Mouse (Mus musculus) adrenal gland, postnatal 36 days (tissue): ENCODE data around the gene Wfdc3. TPM values are rescaled to one million over a fixed set of nuclear protein-coding genes. Genes with fewer than 3 reads are reported as not detected.
"Not testable (repeated sequence)": the region's sequence is repeated elsewhere in the genome, so short reads cannot be mapped to it uniquely, and the experiment has no call there.

ENCODE experiments used
- DNase-seq, 2 experiments: peaks; one replicate each; pipeline ENCODE4 v3.0.0; 2021; ENCODE audit warnings: mixed read lengths in 1 of 2
- total RNA-seq, 2 experiments: library from RNA; stranded (reverse); gene quantifications; 2 replicates each; pipeline ENCODE4 v1.2.3; 2021

The Wfdc3 gene
- total RNA-seq, 2 experiments from 2014 or later, result 0.26 to 0.36 TPM

- DNase-seq, result no peak
Measured at GRCm38 (mm10) chr2:164737377-164738090, 8.2 kb downstream of the Wfdc3 start.

DNA sequence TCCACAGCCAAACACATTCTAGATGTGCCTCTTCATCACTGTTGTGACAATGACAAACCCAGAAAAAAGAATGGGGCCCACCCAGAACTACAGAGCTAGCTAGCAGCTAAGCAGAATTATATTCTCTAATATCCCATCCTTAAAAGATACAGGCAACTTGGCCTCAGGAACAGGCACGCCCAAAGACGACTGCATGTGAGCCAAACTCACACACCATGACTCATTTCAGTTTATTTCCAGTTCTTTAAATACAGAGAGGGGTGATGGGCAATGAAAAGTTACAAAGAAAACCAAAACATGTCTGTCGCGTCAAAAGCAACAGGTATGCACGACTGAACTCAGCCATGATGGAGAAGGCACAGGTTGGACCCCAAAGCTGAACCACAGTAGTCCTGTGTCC, 10.3 kb downstream of the Wfdc3 start:
- DNase-seq, result no peak

GRCm38 (mm10) chr2:164734839-164735238, 10.9 kb downstream of the Wfdc3 start:
- no peak for DNase-seq

GRCm38 (mm10) chr2:164733259-164733658, 12.5 kb downstream of the Wfdc3 start:
- DNase-seq, result no peak

DNA sequence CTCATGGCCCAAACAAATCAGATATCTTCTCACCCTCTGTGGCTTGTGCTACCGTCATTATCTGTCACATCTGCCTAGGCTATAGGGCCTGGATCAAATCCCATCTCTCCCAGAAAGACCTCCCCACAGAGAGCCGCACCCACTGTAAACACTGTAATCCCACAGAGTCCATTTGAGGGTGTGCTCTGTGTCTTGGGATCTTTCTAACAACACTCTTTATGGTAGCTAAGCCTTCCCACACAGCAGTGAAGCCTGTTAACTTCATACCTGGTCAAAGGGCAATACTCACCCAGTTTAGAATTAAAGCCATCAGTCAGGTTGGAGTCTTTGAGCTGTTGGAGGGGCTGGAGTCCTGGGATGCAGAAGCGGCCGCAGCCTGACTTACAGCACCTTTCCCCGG, 14.0 kb downstream of the Wfdc3 start:
- DNase-seq, result no peak

DNA sequence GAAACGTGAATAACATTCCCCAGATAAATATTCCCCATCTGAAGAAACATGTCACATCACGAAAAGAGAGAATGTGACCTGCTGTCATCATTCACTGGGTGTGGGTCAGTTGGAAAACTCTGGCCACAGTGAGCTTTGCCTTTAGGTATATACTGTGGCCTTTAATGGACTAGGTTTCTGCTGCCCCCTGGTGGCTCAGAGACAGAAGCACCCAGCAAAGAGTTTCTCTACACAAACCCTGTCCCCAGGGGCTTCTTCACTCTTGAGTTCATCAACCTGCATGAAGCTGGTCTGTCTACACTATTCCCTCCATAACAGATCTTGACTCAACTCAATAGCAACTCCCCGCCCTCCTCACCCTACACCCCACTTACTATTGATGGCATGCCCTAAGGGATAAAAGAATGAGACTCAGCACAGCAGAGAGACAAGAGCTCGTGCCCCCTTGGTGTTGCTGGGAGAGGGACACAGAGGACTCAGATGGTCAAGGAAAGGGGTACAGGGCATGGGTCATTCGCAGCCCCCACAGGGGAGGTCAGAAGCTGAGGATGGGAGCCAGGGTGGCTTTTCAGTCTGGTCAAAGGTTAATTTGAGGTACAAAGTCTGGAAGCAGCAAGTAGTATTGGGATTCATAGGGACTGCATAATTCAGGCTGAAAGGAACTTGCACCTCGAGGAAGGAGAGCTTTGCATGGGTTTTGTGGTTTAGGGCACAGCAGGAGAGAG, 19.7 kb downstream of the Wfdc3 start:
- peak; percentile 74 to 84 for DNase-seq

DNA sequence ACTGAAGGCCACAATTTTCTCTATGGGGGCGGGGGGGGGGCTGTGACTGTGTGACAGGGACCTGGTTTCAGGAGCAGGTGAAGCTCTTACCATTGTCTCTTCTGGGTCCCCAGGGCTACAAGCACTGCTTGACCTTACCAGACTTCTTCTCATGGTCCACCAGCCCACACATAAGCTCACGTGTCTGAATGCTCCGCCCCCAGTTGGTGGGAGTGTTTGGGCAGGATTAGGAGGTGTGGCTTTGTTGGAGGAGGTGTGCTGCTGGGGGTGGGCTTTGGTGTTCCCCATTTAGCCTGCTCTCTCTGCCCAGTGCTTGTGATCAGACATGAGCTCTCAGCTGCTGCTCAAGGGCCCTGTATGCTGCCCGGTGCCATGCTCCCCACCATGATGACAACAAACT, 22.5 kb downstream of the Wfdc3 start:
- no peak for DNase-seq

DNA sequence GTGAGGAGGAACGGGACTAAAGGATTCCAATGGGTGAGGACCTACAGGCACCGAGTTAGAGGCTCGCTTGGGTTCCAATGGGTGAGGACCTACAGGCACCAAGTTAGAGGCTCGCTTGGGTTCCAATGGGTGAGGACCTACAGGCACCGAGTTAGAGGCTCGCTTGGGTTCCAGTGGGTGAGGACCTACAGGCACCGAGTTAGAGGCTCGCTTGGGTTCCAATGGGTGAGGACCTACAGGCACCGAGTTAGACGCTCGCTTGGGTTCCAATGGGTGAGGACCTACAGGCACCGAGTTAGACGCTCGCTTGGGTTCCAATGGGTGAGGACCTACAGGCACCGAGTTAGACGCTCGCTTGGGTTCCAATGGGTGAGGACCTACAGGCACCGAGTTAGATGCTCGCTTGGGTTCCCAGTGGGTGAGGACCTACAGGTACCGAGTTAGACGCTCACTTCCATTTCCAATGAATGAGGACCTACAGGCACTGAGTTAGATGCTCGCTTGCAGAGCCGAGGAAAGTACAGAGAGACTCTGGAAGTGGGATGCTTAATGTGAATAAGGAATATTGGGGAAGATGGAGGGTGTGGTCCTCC, 29.4 kb downstream of the Wfdc3 start:
- DNase-seq, result not testable (repeated sequence)

DNA sequence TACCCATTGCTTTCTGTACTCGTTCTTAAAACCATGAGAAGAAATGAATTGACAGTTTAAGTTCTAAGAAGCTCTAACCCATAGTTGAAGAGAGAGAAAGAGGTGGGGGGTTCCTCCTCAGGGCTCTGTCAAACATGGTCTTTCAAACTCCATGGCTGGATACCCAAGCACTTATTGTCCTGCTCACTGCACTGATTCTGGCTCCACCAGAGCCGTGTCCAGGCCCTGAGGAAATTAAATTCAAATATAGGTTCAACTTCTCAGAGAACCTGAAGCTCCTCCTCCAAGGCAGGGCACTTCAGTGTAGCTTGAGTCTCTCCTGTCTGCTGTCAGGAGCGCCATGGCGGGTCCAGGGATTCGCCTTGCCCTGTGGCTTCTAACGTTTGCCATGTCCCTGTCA, 30.7 kb downstream of the Wfdc3 start, which contains the start of gene Spint5:
Spint5 (plus strand) TSS at position 301 of the 400 bp plus-strand sequence.
- DNase-seq, result no peak

- no peak for DNase-seq
Measured at GRCm38 (mm10) chr2:164705991-164706390, 39.7 kb downstream of the Wfdc3 start.

DNA sequence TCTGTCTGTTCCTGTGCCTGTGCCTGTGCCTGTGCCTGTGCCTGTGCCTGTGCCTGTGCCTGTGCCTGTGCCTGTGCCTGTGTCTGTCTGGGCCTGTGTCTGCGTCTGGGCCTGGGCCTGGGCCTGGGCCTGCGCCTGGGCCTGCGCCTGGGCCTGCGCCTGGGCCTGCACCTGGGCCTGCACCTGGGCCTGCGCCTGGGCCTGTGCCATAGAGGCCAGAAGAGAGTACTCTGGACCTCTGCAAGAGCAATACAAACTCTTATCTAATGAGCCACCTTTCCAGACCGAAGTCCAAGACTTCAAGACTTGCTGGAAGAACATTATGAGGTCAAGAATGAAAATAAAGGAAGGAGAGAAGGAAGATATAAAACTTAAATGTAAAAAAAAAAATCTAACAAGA, 40.4 kb downstream of the Wfdc3 start:
- DNase-seq, result no peak

- DNase-seq, result no peak
Measured at GRCm38 (mm10) chr2:164704235-164704634, 41.5 kb downstream of the Wfdc3 start.

GRCm38 (mm10) chr2:164701761-164702160, 44.0 kb downstream of the Wfdc3 start:
- no peak for DNase-seq

- DNase-seq, result no peak
Measured at GRCm38 (mm10) chr2:164700959-164701358, 44.8 kb downstream of the Wfdc3 start.

- DNase-seq, result no peak
Measured at GRCm38 (mm10) chr2:164698201-164698600, 47.5 kb downstream of the Wfdc3 start, which contains the start of gene Spint4. TSS of gene Spint4 (plus strand) at chr2:164698501.

DNA sequence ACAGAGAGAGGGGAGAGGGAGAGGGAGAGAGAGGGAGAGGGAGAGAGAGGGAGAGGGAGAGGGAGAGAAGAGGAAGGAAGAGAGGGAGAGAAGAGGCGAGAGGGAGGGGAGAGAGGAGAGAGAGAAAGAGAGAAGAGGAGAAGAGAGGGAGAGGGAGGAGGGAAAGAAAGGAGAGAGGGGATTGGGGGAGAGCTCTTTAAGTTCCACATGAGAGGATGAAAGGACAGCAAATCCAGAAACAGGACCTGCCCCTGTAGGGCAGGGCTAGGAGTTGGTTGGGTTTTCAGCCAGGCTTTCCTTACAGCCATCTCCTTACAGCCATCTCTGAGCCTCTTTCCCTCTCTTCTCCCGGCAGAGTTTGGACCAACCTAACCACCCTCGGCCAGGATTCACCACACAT, 60.9 kb downstream of the Wfdc3 start, which contains the start of gene Wfdc13:
Wfdc13 (plus strand) TSS at position 301 of the 400 bp plus-strand sequence.
- no peak for DNase-seq

Other genes starting within 250 kb of the Wfdc3 start
- 10 to 100 TPM; 74.0 to 98.3 TPM for gene Pigt, start 248.4 kb downstream of the Wfdc3 start, total RNA-seq
- gene Wfdc2, start 183.5 kb downstream of the Wfdc3 start, total RNA-seq, result not detected
- not detected for gene Spint3, start 172.5 kb downstream of the Wfdc3 start, total RNA-seq
- gene Wfdc6a, start 160.5 kb downstream of the Wfdc3 start, total RNA-seq, result under 1 TPM in 1 of 2 experiments, not detected in 1; 0.40 TPM
- not detected for gene Eppin, start 152.3 kb downstream of the Wfdc3 start, total RNA-seq
- gene Wfdc6b, start 132.4 kb downstream of the Wfdc3 start, total RNA-seq, result not detected
- not detected for gene Wfdc8, start 132.3 kb downstream of the Wfdc3 start, total RNA-seq
- not detected for gene Wfdc16, start 107.1 kb downstream of the Wfdc3 start, total RNA-seq
- not detected for gene Wfdc10, start 89.9 kb downstream of the Wfdc3 start, total RNA-seq
- gene Wfdc9, start 89.3 kb downstream of the Wfdc3 start, total RNA-seq, result not detected
- not detected for gene Wfdc11, start 71.8 kb downstream of the Wfdc3 start, total RNA-seq
- gene Wfdc13, start 60.8 kb downstream of the Wfdc3 start, total RNA-seq, result not detected
- gene Spint4, start 47.4 kb downstream of the Wfdc3 start, total RNA-seq, result not detected
- gene Spint5, start 30.6 kb downstream of the Wfdc3 start, total RNA-seq, result not detected
- 10 to 100 TPM; 39.8 to 44.2 TPM for gene Dnttip1, start 52 bp upstream of the Wfdc3 start, total RNA-seq
- 10 to 100 TPM in 1 of 2 experiments, 1 to 10 TPM in 1; 7.0 to 10.4 TPM for gene Ube2c, start 24.0 kb upstream of the Wfdc3 start, total RNA-seq
- gene Tnnc2, start 34.0 kb upstream of the Wfdc3 start, total RNA-seq, result under 1 TPM in 1 of 2 experiments, not detected in 1; 0.53 TPM
- 10 to 100 TPM; 29.2 to 35.3 TPM for gene Snx21, start 39.9 kb upstream of the Wfdc3 start, total RNA-seq
- gene Acot8, start 59.0 kb upstream of the Wfdc3 start, total RNA-seq, result 10 to 100 TPM; 31.5 to 33.6 TPM
- gene Zswim3, start 59.2 kb upstream of the Wfdc3 start, total RNA-seq, result 1 to 10 TPM; 4.0 to 4.7 TPM
- 10 to 100 TPM in 1 of 2 experiments, 1 to 10 TPM in 1; 9.3 to 10.2 TPM for gene Zswim1, start 76.8 kb upstream of the Wfdc3 start, total RNA-seq
- not detected for gene Spata25, start 82.6 kb upstream of the Wfdc3 start, total RNA-seq
- 100 to 1,000 TPM; 105 to 112 TPM for gene Ctsa, start 86.9 kb upstream of the Wfdc3 start, total RNA-seq
- 1 to 10 TPM; 2.1 to 2.5 TPM for gene Neurl2, start 87.5 kb upstream of the Wfdc3 start, total RNA-seq
- gene Pltp, start 111.8 kb upstream of the Wfdc3 start, total RNA-seq, result 10 to 100 TPM; 21.1 to 34.7 TPM
- gene Pcif1, start 133.4 kb upstream of the Wfdc3 start, total RNA-seq, result 10 to 100 TPM; 45.4 to 53.9 TPM
- 10 to 100 TPM; 14.8 to 18.3 TPM for gene Zfp335, start 165.8 kb upstream of the Wfdc3 start, total RNA-seq
- gene Mmp9, start 194.8 kb upstream of the Wfdc3 start, total RNA-seq, result under 1 TPM; 0.56 to 0.60 TPM
- 1 to 10 TPM; 4.3 to 7.9 TPM for gene Slc12a5, start 214.9 kb upstream of the Wfdc3 start, total RNA-seq